Mouse (Mus musculus): ENCODE results near the gene Usp2.

Usp2 gene

GRCm38 (mm10) chr9:44066785-44067225, at the start of gene Usp2:
Usp2 (plus strand) TSS chr9:44067021.
- DNase-seq, result peak; percentile 99

GRCm38 (mm10) chr9:44017846-44018245, 49.0 kb upstream of the Usp2 start:
- no peak for DNase-seq

- no peak for DNase-seq
Measured at GRCm38 (mm10) chr9:44020001-44020400, 46.8 kb upstream of the Usp2 start.

- no peak for DNase-seq
Measured at GRCm38 (mm10) chr9:44022100-44022847, 44.5 kb upstream of the Usp2 start.

GRCm38 (mm10) chr9:44024096-44024495, 42.7 kb upstream of the Usp2 start:
- DNase-seq, result no peak

- no peak for DNase-seq
Measured at GRCm38 (mm10) chr9:44029580-44030236, 37.1 kb upstream of the Usp2 start.

GRCm38 (mm10) chr9:44030646-44031045, 36.2 kb upstream of the Usp2 start:
- DNase-seq, result no peak

- no peak for DNase-seq
Measured at GRCm38 (mm10) chr9:44031079-44031478, 35.7 kb upstream of the Usp2 start.

GRCm38 (mm10) chr9:44031946-44032345, 34.9 kb upstream of the Usp2 start:
- no peak for DNase-seq

- no peak for DNase-seq
Measured at GRCm38 (mm10) chr9:44033317-44033716, 33.5 kb upstream of the Usp2 start.

GRCm38 (mm10) chr9:44033957-44034727, 32.7 kb upstream of the Usp2 start:
- no peak for DNase-seq

GRCm38 (mm10) chr9:44037106-44037505, 29.7 kb upstream of the Usp2 start:
- no peak for DNase-seq

- no peak for DNase-seq
Measured at GRCm38 (mm10) chr9:44041511-44042395, 25.1 kb upstream of the Usp2 start.

GRCm38 (mm10) chr9:44042396-44042680, 24.5 kb upstream of the Usp2 start:
- no peak for DNase-seq

- peak; percentile 52 for DNase-seq
Measured at GRCm38 (mm10) chr9:44042836-44043707, 23.7 kb upstream of the Usp2 start, which contains the start of gene Thy1. Thy1 (plus strand) TSS chr9:44043384.

GRCm38 (mm10) chr9:44043708-44044425, 23.0 kb upstream of the Usp2 start:
- DNase-seq, result no peak

GRCm38 (mm10) chr9:44044426-44045157, 22.2 kb upstream of the Usp2 start:
- no peak for DNase-seq

GRCm38 (mm10) chr9:44045158-44045883, 21.5 kb upstream of the Usp2 start:
- DNase-seq, result no peak

GRCm38 (mm10) chr9:44045884-44046272, 20.9 kb upstream of the Usp2 start:
- no peak for DNase-seq

- no peak for DNase-seq
Measured at GRCm38 (mm10) chr9:44046426-44046825, 20.4 kb upstream of the Usp2 start.
